Mouse (Mus musculus): ENCODE measurements around the gene Lingo3. TPM values are rescaled to one million over a fixed set of nuclear protein-coding genes. Genes with fewer than 3 reads are reported as not detected.
A peak's percentile ranks its signal among the peaks of the same experiment; 100 is the strongest.

The Lingo3 gene
- polyA plus RNA-seq, 2 experiments from 2014 or later, result not detected

- peak; percentile 91 for ATAC-seq
Observed at GRCm38 (mm10) chr10:80798150-80799006, 45.5 kb downstream of the Lingo3 start, which contains the start of the genes Sf3a2 and Plekhj1. Gene Sf3a2 (plus strand): TSS chr10:80798198. Gene Plekhj1 (minus strand): TSS chr10:80798626.

DNA sequence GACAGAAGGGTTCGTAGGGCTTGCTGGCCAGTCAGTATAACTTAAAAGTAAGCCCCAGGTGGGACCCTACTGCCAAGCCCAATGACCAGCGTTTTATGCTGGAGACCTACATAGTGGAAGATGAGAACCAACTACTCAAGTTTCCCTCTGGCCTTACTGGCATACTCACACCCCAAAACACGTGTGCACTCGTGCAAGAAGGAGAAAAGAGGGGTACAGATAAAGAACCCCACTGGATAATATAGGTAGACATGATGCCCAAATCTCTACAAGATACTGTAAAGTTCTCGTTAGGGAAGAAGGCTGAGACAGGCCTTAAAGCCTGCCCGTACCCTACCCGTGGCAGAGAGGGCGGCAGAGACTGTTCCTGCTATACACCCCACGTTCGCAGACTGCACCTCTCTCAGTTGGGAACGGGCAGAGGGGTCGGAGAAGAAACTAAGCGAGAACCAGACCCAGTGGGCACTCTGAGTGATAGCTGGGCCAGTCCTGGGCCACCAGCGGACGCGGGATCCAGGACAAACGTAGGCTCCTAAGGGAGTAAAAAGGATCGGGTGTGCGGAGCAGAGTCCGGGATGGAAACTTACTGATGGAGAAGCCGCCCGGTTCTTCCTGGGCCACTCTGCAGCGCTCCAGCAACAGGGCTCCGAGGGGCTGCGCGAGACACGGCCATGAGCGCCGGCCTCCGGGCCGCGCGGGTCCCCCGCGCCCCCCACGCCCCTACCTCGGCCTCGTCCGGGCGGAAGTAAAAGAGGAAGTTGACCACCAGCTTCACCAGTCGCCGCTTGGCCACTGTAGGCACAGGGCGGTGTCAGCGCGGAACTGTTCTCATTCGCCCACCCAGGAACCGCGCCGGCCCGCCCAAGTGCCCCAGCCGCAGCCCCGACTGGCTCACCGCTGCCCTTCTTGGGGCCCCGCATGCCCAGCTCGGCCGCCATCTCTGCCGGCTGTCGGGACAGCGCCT is 46.4 kb downstream of the Lingo3 start:
- ATAC-seq, result no peak

DNA sequence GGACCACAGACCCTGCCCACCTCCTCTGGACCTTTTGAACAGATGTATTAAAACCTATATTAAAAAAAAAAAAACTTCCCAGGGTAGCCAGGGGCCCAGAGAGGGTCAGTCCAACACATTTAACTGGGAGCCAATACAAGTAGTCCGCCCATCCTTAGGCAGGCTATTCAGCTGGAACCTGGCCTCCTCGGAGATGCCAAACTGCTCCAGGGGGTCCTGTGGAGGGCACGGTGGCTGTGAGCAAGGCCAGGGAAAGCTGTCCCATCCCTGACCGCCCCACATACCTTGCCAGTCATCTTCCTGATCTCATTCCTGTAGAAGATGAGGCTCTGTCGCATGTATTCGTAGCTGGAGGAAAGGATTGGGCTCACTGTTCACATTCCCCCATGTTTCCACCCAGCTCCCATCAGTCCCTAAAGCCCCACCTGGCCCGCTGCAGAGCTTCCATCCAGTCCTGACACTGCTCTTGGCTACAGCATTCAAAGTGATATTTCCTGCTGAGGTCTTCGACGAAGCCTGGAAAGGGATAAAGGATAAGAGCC is 47.5 kb downstream of the Lingo3 start:
- no peak for ATAC-seq

DNA sequence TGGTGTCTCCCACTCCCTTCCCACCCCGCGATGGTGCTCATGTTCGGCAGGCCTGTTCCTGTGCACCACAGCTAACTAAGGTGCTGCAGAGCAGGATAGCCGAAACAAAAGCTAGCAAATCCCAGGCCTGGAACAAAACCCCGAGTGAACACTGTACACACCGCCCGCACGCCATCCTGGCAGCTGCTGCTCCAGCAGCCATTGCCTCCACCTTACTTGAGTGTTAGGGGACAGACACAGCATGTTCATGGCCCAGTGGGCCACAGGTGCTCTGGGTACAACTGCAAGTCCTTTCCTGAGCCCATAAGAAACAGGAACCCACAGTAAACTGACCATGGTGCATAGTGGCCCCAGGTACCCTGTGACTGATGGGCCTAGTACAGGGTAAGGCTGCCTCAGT is 49.1 kb downstream of the Lingo3 start:
- no peak for ATAC-seq

GRCm38 (mm10) chr10:80793803-80794202 is 50.0 kb downstream of the Lingo3 start:
- no peak for ATAC-seq

- ATAC-seq, result no peak
Observed at GRCm38 (mm10) chr10:80793033-80793784, 50.6 kb downstream of the Lingo3 start.

DNA sequence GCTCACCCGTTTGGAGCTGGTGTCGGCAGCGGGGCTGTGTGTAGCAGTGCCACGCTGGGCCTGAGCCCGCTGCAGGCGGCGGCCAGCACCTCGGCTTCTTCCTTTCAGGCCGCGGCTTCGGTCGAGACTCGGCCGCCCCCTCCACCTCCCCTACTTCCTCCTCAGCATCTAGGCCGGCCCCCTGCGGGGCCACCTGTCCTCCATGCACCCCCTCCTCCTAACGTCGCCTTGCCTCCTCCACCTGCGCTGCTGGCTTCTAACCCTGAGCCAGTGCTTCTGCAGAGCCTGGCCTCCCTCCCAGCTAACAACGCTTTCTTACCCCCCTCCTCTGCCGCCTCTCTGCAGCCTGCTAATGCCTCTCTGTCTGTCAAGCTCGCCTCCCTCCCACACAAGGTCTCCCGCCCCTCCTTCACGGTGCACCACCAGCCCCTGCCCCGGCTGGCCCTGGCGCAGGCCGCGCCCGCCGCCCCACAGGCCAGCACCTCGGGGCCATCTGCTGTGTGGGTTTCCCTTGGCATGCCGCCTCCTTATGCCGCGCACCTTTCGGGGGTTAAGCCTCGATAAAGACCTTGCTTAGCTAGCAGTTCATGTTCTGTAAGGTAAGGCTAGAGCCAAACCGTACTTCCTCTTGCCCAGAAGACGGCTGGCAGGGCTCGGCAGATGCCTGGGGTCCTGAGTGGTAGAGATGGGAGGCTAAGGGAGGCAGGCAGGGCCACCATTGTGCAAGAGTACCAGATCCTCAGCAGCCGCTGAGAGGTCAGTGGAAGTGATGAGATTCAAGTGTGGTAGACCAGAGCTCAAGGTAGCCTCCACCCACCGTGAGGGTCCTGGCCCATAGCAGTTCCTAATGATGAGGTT is 51.4 kb downstream of the Lingo3 start:
- ATAC-seq, result no peak

- no peak for ATAC-seq
Observed at GRCm38 (mm10) chr10:80791476-80792174, 52.2 kb downstream of the Lingo3 start.

DNA sequence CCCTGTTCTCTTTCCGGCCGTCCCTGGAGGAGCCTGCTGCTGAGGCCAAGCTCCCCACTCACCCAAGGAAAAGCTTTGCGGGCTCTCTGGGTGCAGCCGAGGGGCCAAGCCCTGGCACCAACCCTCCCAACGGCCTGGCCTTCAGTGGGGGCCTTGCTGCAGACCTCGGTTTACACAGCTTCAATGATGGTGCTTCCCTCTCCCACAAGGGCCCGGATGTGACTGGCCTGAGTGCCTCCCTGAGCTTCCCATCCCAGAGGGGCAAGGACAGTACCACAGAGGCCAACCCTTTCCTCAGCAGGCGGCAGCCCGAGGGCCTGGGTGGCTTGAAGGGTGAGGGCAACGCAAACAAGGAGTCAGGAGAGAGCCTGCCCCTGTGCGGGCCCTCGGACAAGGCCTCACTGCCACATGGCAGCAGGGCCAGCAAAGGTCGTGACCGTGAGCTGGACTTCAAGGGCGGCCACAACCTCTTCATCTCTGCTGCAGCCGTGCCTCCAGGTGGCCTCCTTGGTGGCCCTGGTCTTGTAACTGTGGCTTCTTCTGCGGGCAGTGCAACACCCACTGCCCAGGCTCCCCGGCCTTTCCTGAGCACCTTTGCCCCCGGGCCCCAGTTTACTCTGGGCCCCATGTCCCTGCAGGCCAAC is 53.0 kb downstream of the Lingo3 start:
- no peak for ATAC-seq

GRCm38 (mm10) chr10:80787517-80787916 is 56.3 kb downstream of the Lingo3 start:
- ATAC-seq, result no peak

DNA sequence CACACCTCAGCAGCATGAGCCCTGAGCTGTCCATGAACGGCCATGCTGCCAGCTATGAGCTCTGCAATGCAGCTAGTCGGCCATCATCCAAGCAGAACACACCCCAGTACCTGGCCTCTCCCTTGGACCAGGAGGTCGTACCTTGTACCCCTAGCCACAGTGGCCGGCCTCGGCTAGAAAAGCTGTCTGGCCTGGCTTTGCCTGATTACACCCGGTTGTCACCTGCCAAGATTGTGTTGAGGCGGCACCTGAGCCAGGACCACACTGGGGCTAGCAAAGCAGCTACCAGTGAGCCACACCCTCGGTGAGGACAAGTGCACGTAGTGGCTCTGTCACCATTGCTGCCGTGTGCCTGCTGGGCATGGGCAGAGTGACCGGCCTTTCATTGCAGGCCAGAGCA is 57.9 kb downstream of the Lingo3 start:
- ATAC-seq, result no peak

DNA sequence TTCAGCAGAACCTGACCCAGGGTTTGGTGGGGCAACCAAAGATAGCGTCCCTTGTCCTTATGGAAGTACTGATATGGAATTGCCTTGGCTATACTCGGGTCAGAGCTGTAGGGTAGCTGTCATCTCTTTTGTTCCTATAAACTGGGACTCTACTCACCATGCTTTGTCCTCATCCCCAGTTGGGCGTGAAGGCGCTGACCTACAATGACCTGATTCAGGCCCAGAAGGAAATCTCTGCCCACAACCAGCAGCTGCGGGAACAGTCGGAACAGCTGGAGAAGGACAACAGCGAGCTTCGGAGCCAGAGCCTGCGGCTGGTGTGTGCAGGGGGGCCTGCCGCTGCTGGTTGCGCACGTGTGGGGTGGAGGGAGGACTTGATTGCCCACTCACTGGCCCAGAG is 59.0 kb downstream of the Lingo3 start:
- ATAC-seq, result no peak

DNA sequence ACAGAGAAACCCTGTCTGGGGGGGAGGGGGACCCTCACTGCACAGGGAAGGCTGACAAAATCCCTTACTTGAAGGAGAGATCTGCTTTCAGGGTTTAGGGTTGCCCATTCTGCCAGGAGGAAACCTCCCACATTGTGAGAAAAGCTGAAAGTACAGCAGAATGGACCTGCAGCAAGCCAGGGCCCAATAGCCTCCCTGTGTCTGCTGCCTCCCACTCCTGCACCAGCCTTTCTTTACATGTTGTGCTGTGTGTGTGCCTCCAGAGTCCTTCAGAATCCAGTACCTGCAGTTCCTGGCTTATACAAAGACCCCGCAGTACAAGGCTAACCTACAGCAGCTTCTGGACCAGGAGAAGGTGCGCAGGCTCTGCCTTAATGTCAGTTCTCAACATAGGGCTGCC is 59.5 kb downstream of the Lingo3 start:
- ATAC-seq, result no peak

Other genes starting within 250 kb of the Lingo3 start
- gene Scamp4, start 241.2 kb downstream of the Lingo3 start, polyA plus RNA-seq (2017; shearing (Covaris generic)), result 100 to 1,000 TPM; 104 to 107 TPM
- gene Adat3, start 241.2 kb downstream of the Lingo3 start, polyA plus RNA-seq (2017; shearing (Covaris generic)), result 1 to 10 TPM; 2.5 to 3.7 TPM
- gene Gm49322, start 238.0 kb downstream of the Lingo3 start, polyA plus RNA-seq (2017; shearing (Covaris generic)), result 10 to 100 TPM in 1 of 2 experiments, 1 to 10 TPM in 1; 9.5 to 11.5 TPM
- gene Csnk1g2, start 221.2 kb downstream of the Lingo3 start, polyA plus RNA-seq (2017; shearing (Covaris generic)), result 10 to 100 TPM; 13.3 to 16.1 TPM
- 1 to 10 TPM; 5.5 to 6.1 TPM for gene Btbd2, start 187.0 kb downstream of the Lingo3 start, polyA plus RNA-seq (2017; shearing (Covaris generic))
- 10 to 100 TPM; 56.1 to 64.2 TPM for gene Mknk2, start 165.9 kb downstream of the Lingo3 start, polyA plus RNA-seq (2017; shearing (Covaris generic))
- gene Mob3a, start 142.1 kb downstream of the Lingo3 start, polyA plus RNA-seq (2017; shearing (Covaris generic)), result 100 to 1,000 TPM; 212 to 221 TPM
- gene Izumo4, start 141.9 kb downstream of the Lingo3 start, polyA plus RNA-seq (2017; shearing (Covaris generic)), result 10 to 100 TPM; 80.1 to 96.5 TPM
- gene Ap3d1, start 101.8 kb downstream of the Lingo3 start, polyA plus RNA-seq (2017; shearing (Covaris generic)), result 10 to 100 TPM; 22.7 to 24.0 TPM
- gene Dot1l, start 88.8 kb downstream of the Lingo3 start, polyA plus RNA-seq (2017; shearing (Covaris generic)), result 10 to 100 TPM; 13.6 to 18.0 TPM
- 10 to 100 TPM; 18.9 to 19.9 TPM for gene Sf3a2, start 45.8 kb downstream of the Lingo3 start, polyA plus RNA-seq (2017; shearing (Covaris generic))
- gene Plekhj1, start 45.4 kb downstream of the Lingo3 start, polyA plus RNA-seq (2017; shearing (Covaris generic)), result 100 to 1,000 TPM; 121 to 156 TPM
- not detected for gene Amh, start 38.8 kb downstream of the Lingo3 start, polyA plus RNA-seq (2017; shearing (Covaris generic))
- gene Jsrp1, start 30.5 kb downstream of the Lingo3 start, polyA plus RNA-seq (2017; shearing (Covaris generic)), result not detected
- 1,000 to 10,000 TPM; 1,826 to 2,667 TPM for gene Oaz1, start 17.4 kb downstream of the Lingo3 start, polyA plus RNA-seq (2017; shearing (Covaris generic))
- gene Lsm7, start 11.2 kb upstream of the Lingo3 start, polyA plus RNA-seq (2017; shearing (Covaris generic)), result 100 to 1,000 TPM; 202 to 214 TPM
- gene Sppl2b, start 11.2 kb upstream of the Lingo3 start, polyA plus RNA-seq (2017; shearing (Covaris generic)), result 10 to 100 TPM in 1 of 2 experiments, 1 to 10 TPM in 1; 8.9 to 18.4 TPM
- gene Tmprss9, start 27.8 kb upstream of the Lingo3 start, polyA plus RNA-seq (2017; shearing (Covaris generic)), result not detected
- gene Timm13, start 56.9 kb upstream of the Lingo3 start, polyA plus RNA-seq (2017; shearing (Covaris generic)), result 100 to 1,000 TPM; 228 to 262 TPM
- 1 to 10 TPM; 2.8 to 4.5 TPM for gene Lmnb2, start 74.2 kb upstream of the Lingo3 start, polyA plus RNA-seq (2017; shearing (Covaris generic))
- 10 to 100 TPM; 22.8 to 45.2 TPM for gene Gadd45b, start 86.0 kb upstream of the Lingo3 start, polyA plus RNA-seq (2017; shearing (Covaris generic))
- not detected for gene Gng7, start 170.9 kb upstream of the Lingo3 start, polyA plus RNA-seq (2017; shearing (Covaris generic))
- gene Diras1, start 181.6 kb upstream of the Lingo3 start, polyA plus RNA-seq (2017; shearing (Covaris generic)), result under 1 TPM in 1 of 2 experiments, not detected in 1; 0.11 TPM
- 1 to 10 TPM; 3.2 to 4.0 TPM for gene Slc39a3, start 193.4 kb upstream of the Lingo3 start, polyA plus RNA-seq (2017; shearing (Covaris generic))
- 10 to 100 TPM; 54.7 to 68.3 TPM for gene Sgta, start 216.1 kb upstream of the Lingo3 start, polyA plus RNA-seq (2017; shearing (Covaris generic))
- 1 to 10 TPM; 2.8 to 4.5 TPM for gene Thop1, start 226.0 kb upstream of the Lingo3 start, polyA plus RNA-seq (2017; shearing (Covaris generic))

Measured in activated CD4-positive, CD25-positive, alpha-beta regulatory T cell, adult 4 months (primary cell).